8 mouse cellular contexts compared by ENCODE assay signal in the genomic region with DNA sequence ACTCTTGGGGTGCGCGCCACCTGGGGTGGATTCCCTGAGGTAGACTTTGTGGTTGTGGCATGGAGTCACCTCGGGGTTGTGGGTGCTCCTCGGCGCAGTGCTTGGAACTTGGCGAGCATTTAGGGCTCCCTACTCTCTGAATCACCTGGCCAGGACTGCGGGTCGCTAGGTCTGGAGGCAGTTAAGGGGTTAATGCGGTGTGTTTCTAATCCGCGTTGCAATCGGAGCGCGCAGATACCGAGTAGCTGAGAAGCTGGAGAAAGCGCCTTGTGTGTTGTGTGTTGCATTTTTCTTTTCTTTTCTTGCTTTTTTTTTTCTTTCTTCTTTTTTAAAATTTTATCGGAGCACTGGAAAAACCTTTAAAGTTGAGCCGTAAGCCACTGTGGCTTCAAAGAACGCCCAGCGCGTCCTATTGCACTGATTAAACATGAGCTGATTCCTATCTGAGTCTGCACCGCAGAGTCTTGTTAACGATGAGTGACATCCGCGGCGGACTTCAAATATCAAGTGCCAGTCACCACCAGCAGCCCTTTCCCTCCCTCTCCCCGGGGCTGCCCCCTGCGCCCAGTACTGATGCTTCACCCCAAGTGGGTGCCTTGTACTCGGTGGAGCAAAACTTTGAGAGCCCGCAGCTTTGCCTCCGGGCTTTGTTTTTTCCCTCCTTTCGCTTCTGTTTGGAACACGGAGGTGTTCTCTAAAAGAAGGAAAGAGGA. TPM values are rescaled to one million over a fixed set of nuclear protein-coding genes. Genes with fewer than 3 reads are reported as not detected.
DNase-seq lines count a peak whose midpoint lies in the region; ATAC-seq and TF ChIP-seq lines count a peak whose summit lies in the region.

No protein-coding gene starts in this region.

- no peaks in the 10 kb centered on the region for H3K9me3 ChIP-seq in heart, embryonic 13.5 days
- no peaks in the 10 kb centered on the region for H3K9me3 ChIP-seq in limb, embryonic 13.5 days
- H3K9me3 ChIP-seq in neural tube, embryonic 14.5 days (ENCODE audit: control insufficient read depth, low read length): no peaks in the 10 kb centered on the region

- WGBS in lung, adult 2 months: 4% methylated on average over 33 of the region's 33 CpGs
- 3% methylated on average over 33 of the region's 33 CpGs for WGBS in heart, embryonic 13.5 days
- WGBS in limb, embryonic 13.5 days: 4% methylated on average over 33 of the region's 33 CpGs
- 3% methylated on average over 33 of the region's 33 CpGs for WGBS in neural tube, embryonic 14.5 days

- no peak overlapping the region for H3K27ac ChIP-seq in heart, embryonic 13.5 days (replicated peaks)
- H3K27ac ChIP-seq in limb, embryonic 13.5 days: no peak overlapping the region
- H3K27ac ChIP-seq in neural tube, embryonic 14.5 days (ENCODE audit: low read depth, low read length): no peak overlapping the region

- H3K9ac ChIP-seq in heart, embryonic 13.5 days: peak overlapping the region; percentile 93
- H3K9ac ChIP-seq in limb, embryonic 13.5 days: peak overlapping the region; percentile 59
- H3K9ac ChIP-seq in neural tube, embryonic 14.5 days (replicated peaks; ENCODE audit: low read depth, low read length): no peak overlapping the region; the same call in 1 of the 2 replicates

- peak overlapping the region; percentile 96 for H3K4me2 ChIP-seq in heart, embryonic 13.5 days
- peak overlapping the region; percentile 98 for H3K4me2 ChIP-seq in limb, embryonic 13.5 days (replicated peaks)
- peak overlapping the region; percentile 97 for H3K4me2 ChIP-seq in neural tube, embryonic 14.5 days (ENCODE audit: low read depth, low read length)

- DNase-seq in lung, adult 2 months: no peak
- DNase-seq in lung, adult 18-20 months: no peak
- DNase-seq in adrenal gland, postnatal 36 days: peak; percentile 40 to 42
- DNase-seq in ovary, postnatal 10 days (ENCODE audit: low spot score): no peak

- TF ChIP-seq CTCF in lung, adult 2 months (IDR thresholded peaks at IDR 0.05; ENCODE audit: insufficient read depth, low read length): no peak

- no peak for TF ChIP-seq POLR2A in lung, adult 2 months (IDR thresholded peaks at IDR 0.05; ENCODE audit: borderline replicate concordance, extremely low read depth, low read depth, low read length)

- H3K36me3 ChIP-seq in heart, embryonic 13.5 days: no peaks in the 10 kb centered on the region
- H3K36me3 ChIP-seq in limb, embryonic 13.5 days: no peaks in the 10 kb centered on the region
- no peaks in the 10 kb centered on the region for H3K36me3 ChIP-seq in neural tube, embryonic 14.5 days (ENCODE audit: control insufficient read depth, insufficient read depth, low read length)

- peak overlapping the region; percentile 32 for H3K4me3 ChIP-seq in lung, adult 2 months (replicated peaks; ENCODE audit: extremely low read depth, low read depth, low read length)
- peak overlapping the region; percentile 79 for H3K4me3 ChIP-seq in heart, embryonic 13.5 days
- H3K4me3 ChIP-seq in limb, embryonic 13.5 days: peak overlapping the region; percentile 69
- H3K4me3 ChIP-seq in neural tube, embryonic 14.5 days (ENCODE audit: low read depth, low read length): peak overlapping the region; percentile 65

- peaks cover 3% of the 10 kb centered on the region for H3K4me1 ChIP-seq in lung, adult 2 months (ENCODE audit: control insufficient read depth, insufficient read depth, low read length)
- peaks cover 43% of the 10 kb centered on the region for H3K4me1 ChIP-seq in heart, embryonic 13.5 days
- peaks cover 40% of the 10 kb centered on the region for H3K4me1 ChIP-seq in limb, embryonic 13.5 days
- H3K4me1 ChIP-seq in neural tube, embryonic 14.5 days (ENCODE audit: control insufficient read depth, insufficient read depth, low read length): peaks cover 23% of the 10 kb centered on the region

- no peak for ATAC-seq in heart, embryonic 13.5 days (ENCODE audit: extremely low read depth, insufficient number of reproducible peaks, low FRiP score, low TSS enrichment)
- no peak for ATAC-seq in limb, embryonic 13.5 days (ENCODE audit: low FRiP score, low read depth)
- ATAC-seq in neural tube, embryonic 14.5 days (ENCODE audit: low read depth): no peak
- ATAC-seq in activated CD4-positive, CD25-positive, alpha-beta regulatory T cell, adult 4 months: no peak

- peaks cover 29% of the 10 kb centered on the region for H3K27me3 ChIP-seq in heart, embryonic 13.5 days (replicated peaks)
- H3K27me3 ChIP-seq in limb, embryonic 13.5 days: peaks cover 41% of the 10 kb centered on the region
- peaks cover 6% of the 10 kb centered on the region for H3K27me3 ChIP-seq in neural tube, embryonic 14.5 days (ENCODE audit: control insufficient read depth, insufficient read depth, low read length)

RNA-seq across cellular contexts. Expression of a gene that starts 2.1 kb away (rescaled TPM):
- polyA plus RNA-seq in lung, adult 2 months (2012; rRNA removed): 1.8 TPM in 2 replicates
- 10 to 100 TPM; 11.4 to 24.0 TPM for total RNA-seq in adrenal gland, postnatal 36 days (2021)
- polyA plus RNA-seq in heart, embryonic 13.5 days (2015; fragmentation: Nextera tagmentation; extraction: Ambion mirVana): 1.6 TPM in 2 replicates
- polyA plus RNA-seq in limb, embryonic 13.5 days (2015; fragmentation: Nextera tagmentation; extraction: Ambion mirVana): 2.3 and 2.7 TPM in 2 replicates
- polyA plus RNA-seq in neural tube, embryonic 14.5 days (2014; fragmentation: Nextera tagmentation; extraction: Ambion mirVana): 3.1 and 3.4 TPM in 2 replicates
- polyA plus RNA-seq in activated CD4-positive, CD25-positive, alpha-beta regulatory T cell, adult 4 months (2017; shearing (Covaris generic)): under 1 TPM in 1 of 2 experiments, not detected in 1; 0.19 TPM

Comparison
In these comparisons a context has a peak if more than half of its experiments do, and no peak if none do; other contexts are left out.
1. DNase-seq: peak in adrenal gland, postnatal 36 days (2 of 2); none in lung, adult 2 months (single experiment), lung, adult 18-20 months (0 of 2) and ovary, postnatal 10 days (single experiment).
2. Peak in every context shown above with its lines, with median percentiles within 50 percentile points of each other: H3K4me3 ChIP-seq and H3K4me2 ChIP-seq.